Mouse (Mus musculus) left cerebral cortex, postnatal 36 days (tissue): Measurements from ENCODE around the gene Esyt1. TPM values are rescaled to one million over a fixed set of nuclear protein-coding genes. Genes with fewer than 3 reads are reported as not detected.
"Not testable (repeated sequence)": the region's sequence is repeated elsewhere in the genome, so short reads cannot be mapped to it uniquely, and the experiment has no call there.

Experiments
- DNase-seq, 2 experiments: peaks; one replicate each; pipeline ENCODE4 v3.0.0; 2021 to 2022; ENCODE audit warnings: low spot score in 2 of 2, mixed read lengths in 1 of 2
- intact Hi-C: fragments of 180-260 bp; cut with DNase I; formaldehyde crosslinking; loops from one replicate; pipeline ENCODE4 v1.15.1; 2025
- total RNA-seq, 2 experiments: library from RNA; stranded (reverse); gene quantifications; 2 replicates each; pipeline ENCODE4 v1.2.3; 2021

Gene Esyt1
- total RNA-seq, 2 experiments from 2014 or later = 8.5 to 9.0 TPM

DNA sequence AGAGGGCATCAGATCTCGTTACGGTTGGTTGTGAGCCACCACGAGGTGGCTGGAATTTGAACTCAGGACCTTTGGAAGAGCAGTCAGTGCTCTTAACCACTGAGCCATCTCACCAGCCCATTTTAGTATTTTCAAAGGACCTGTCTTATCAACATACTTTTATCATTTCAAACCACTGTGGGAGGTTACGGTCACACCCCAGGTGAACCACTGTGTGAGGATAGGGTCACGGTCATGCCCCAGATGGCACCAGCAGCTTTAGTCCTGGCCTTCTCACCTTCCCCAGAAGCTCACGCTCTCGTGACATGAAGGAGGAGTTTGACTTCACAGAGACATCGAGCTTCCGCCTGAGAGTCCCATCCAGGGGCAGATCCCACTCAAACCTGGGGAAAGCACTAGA is 14.5 kb downstream of the Esyt1 start:
- no peak for DNase-seq
- intact Hi-C loops = no loop called here

GRCm38 (mm10) chr10:128510301-128510700 is 15.4 kb downstream of the Esyt1 start:
- intact Hi-C loops = no loop called here

GRCm38 (mm10) chr10:128509831-128510230 is 15.8 kb downstream of the Esyt1 start:
- no peak for DNase-seq
- intact Hi-C loops = no loop called here

More at GRCm38 (mm10) chr10:128510301-128510700, 15.4 kb downstream of the Esyt1 start:
- no peak for DNase-seq

DNA sequence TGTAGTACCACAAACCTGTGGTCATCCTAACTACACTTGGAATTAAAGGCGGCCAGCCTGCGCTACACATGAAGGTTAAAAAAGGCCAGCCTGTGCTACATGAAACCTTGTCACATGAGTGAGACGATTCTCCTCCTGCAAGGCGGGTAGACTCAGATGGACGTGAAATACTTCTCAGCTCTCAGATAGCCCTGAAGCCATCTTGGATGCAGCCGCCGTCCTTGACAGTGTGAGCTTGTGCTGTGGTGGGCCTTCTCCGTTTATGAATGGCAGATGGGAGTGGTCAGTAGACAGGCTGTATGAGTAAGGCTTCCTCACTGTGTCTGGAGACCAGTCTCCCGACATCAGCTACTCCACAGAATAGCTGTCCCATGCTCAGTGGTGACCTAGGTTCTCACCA is 16.5 kb downstream of the Esyt1 start:
- DNase-seq = no peak
- intact Hi-C loops = no loop called here

- no peak for DNase-seq
- intact Hi-C loops = no loop called here
These were observed 17.4 kb downstream of the Esyt1 start for GRCm38 (mm10) chr10:128508260-128508659.

- DNase-seq = no peak
- intact Hi-C loops = no loop called here
These were observed 19.7 kb downstream of the Esyt1 start for GRCm38 (mm10) chr10:128505974-128506373.

DNA sequence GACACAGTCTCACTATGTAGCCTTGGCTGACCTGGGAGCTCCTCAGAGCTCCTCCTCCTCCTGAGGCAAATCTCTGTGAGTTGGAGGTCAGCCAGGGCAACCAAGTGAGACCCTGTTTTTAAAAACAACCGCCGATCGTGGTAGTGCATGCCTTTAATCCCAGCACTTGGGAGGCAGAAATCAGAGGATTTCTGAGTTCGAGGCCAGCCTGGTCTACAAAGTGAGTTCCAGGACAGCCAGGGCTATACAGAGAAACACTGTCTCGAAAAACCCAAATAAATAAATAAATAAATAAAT is 20.4 kb downstream of the Esyt1 start:
- DNase-seq, intact Hi-C loops: not testable (repeated sequence)

DNA sequence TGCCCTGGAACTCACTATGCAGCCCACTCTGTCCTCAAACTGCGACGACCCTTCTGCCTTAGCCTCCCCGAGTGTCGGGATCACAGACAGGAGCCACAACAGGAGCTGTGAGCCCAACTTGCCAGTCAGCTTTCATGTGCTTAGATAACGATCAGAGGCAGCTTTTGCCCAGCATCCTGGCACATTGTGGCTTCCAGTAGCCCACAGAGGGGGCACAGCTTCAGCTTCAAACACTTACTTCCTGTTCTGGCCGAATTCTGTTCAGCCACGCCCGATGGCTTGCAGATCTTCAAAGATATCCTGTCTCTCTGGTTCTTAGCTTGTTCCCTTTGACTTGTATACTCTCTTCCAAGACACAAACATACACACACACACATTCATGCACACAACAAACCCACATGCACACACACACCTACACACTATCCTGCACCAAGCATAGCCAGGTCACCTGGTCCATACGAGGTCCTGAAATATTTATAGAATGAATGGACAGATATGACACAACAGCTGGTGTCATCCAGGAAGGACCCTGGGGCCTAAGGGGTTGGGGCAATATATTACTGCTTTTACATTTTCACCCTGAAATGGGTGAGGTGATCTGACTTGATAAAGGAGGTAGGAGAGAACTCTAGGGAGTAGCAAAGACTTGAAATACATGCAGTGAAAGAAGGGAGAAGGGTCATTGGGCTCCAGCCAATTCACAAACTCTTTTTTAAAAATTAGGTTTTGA is 20.9 kb downstream of the Esyt1 start:
- no peak for DNase-seq
- intact Hi-C loops = no loop called here

- no peak for DNase-seq
- intact Hi-C loops = no loop called here
These were observed 21.7 kb downstream of the Esyt1 start for GRCm38 (mm10) chr10:128504012-128504411.

DNA sequence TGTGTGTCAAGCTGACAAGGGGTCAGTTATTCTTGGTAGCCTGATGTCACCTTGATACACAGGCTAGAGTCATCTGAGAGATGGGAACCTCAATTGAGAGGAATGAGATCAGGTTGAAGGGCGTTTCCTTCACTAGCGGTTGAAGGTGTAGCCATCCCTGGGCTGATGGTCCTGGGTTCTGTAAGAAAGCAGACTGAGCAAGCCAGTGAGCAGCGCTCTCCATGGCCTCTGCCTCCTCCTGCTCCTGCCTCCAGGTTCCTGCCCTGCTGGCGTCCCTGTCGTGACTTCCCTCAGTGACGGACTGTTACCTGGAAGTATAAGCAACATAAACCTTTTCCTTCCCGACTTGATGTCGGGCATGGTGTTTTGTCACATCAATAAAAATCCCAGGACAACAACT is 22.1 kb downstream of the Esyt1 start:
- DNase-seq = no peak
- intact Hi-C loops = no loop called here

DNA sequence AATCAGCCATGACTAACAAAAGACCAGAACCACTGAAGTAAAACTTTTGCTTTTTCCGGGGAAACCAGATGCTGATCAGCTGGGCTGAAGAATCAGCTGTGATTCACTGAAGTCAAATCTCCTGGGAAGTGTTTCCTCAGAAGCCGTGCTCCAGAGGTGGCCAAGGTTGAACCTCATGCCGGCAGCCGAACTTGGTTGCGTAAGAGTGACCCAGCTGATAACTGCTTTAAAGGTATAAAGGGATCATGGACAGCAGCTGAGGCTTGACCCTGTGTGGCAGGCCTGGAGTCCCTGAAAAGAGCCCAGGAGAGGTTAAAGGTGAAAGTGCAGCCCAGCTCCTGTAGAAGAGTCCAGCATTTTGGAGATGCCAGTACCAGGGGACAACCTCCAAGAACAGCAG is 23.3 kb downstream of the Esyt1 start:
- intact Hi-C loops = no loop called here
- DNase-seq = no peak

- DNase-seq = peak; percentile 68 to 71
- intact Hi-C loops = no loop called here
These were observed 26.5 kb downstream of the Esyt1 start for GRCm38 (mm10) chr10:128499116-128499671.

DNA sequence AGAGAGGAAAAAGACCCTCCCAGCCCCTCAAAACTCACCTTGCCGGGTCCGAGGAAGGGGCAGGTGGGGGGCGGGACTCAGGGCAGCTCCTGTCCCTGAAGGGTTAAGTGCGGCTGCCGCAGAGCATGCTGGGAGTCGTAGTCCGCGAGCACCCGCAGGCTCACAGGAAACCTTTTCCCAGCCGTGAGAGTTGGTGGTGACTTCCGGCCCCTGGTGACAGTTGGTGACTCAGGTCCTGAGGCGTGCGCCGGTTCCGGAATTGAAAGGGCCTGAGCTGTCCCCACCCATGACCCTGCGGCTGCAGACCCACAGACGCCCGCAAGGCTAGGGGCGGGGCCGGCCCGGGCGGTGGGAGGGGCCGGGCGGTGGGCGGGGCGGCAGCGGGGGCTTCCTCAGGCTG is 27.1 kb downstream of the Esyt1 start, which contains the start of gene Myl6b:
TSS of gene Myl6b (minus strand) at position 96 of the 400 bp plus-strand sequence.
- peak; percentile 93 to 94 for DNase-seq
- intact Hi-C loops = no loop called here

DNA sequence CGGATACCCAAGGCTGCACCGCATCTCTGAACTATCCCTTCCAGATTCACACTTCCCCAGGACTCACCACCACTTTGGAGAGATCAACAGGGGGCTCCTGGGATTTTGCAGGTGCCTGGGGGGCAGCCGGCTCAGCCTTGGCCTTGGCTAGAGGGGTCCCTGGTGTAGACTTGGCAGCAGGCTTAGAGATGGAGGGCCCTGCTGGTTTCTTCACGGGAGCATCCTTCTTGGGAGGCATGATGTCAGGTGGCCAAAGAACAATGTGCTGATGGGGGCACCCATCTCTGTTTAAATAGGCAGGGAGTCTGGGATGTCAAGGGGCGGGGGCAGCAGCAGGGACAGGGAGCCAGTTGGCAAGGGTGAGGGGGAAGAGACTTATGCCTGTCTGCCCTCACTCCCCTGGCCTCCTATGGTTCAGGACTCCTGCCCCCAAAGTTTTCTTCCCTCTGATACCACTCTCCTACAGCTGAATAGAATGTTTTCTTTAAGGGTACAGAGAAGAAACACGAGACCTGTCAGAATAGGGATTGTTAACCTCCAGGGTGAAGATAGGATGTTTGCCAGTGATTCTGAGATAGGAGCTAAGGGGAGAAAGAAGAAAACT is 28.4 kb downstream of the Esyt1 start:
- DNase-seq = no peak
- intact Hi-C loops = no loop called here

- DNase-seq = no peak
- intact Hi-C loops = no loop called here
These were observed 29.1 kb downstream of the Esyt1 start for GRCm38 (mm10) chr10:128496509-128497077.

GRCm38 (mm10) chr10:128495903-128496302 is 29.8 kb downstream of the Esyt1 start:
- intact Hi-C loops = no loop called here
- DNase-seq = no peak

GRCm38 (mm10) chr10:128495270-128495669 is 30.4 kb downstream of the Esyt1 start:
- intact Hi-C loops = no loop called here
- DNase-seq = no peak

DNA sequence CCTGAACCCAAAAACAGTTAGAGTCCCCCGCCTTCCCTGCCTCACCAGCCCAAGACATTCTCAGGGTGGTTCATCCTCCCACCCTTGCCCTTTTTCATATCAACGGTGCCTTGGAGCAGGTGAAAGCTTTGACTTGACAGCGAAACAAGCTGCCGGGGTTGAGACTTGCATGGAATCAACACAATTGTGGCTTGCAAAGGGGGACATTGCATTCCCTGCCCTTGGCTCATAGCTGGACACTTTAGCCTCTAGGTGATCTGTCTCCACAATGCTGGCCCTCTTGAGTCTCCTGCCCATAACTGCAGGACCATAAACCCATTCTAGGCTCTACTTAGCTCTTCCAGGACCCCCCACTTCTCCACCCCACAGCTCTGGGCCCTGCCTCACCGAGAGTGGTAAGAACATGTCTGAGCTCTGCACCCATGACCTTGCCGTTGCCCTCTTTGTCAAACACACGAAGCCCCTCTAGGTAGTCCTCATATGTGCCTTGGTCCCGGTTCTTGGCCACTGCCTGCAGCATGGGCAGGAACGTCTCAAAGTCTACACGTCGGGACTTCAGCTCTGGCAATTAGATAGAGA is 30.9 kb downstream of the Esyt1 start:
- DNase-seq = no peak
- intact Hi-C loops = loop anchor here (5.0 kb wide), 2 partner anchors 37 to 53 kb away; partner anchors contain the start of genes Rpl41, Smarcc2 and Zc3h10

DNA sequence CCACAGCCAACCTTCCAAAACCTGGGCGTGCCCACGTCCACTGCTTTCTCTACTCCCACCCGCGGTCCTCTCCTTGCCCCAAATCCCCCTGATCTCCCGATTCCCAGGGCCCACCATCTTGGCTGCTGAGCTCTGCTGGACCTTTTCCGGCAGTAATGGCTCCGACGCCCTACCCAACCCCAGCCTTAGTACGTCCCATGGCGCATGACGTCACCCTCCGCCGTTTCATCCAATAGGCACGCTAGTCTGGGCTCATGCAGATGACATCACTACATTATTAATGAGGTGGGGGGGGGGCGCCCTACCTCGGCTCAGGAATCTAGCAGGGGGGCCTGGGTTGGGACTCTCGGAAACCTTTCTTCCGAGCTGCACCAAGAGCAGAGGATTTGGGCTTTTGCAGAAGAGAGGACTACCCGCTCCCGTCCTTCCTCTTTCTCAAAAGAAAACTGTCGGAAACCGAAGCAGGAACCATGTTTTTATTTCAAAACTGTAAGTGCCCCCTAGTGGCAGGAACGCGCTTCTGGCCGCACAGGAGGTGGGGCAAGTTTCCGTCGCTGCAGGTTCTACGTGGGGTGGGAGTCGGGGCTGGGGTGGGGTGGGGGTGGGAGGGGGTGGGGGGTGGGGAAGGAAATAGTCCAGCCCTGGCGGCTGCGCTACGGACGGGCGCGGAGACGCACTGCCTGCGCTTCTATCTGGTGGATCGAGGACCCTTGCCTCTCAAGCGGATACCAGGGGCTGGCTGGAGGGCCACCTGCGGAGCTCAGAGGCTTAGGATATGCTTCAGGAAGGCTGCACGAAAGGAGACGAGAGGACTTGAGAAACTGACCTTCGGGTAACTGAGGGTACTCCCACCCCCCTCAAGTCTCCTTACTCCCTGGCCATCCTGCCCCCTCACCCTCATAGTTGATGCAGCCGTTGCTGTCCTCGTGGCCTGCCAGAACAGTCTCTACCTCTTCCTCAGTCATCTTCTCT is 31.7 kb downstream of the Esyt1 start, which contains the start of gene Myl6:
TSS of gene Myl6 (minus strand) at position 451 of the 972 bp plus-strand sequence.
- DNase-seq = peak; percentile 95 to 97
- intact Hi-C loops = loop anchor here (5.0 kb wide), 2 partner anchors 37 to 53 kb away; partner anchors contain the start of genes Rpl41, Smarcc2 and Zc3h10
